Comparison of ENCODE assay signal across 7 mouse cellular contexts in the genomic region with DNA sequence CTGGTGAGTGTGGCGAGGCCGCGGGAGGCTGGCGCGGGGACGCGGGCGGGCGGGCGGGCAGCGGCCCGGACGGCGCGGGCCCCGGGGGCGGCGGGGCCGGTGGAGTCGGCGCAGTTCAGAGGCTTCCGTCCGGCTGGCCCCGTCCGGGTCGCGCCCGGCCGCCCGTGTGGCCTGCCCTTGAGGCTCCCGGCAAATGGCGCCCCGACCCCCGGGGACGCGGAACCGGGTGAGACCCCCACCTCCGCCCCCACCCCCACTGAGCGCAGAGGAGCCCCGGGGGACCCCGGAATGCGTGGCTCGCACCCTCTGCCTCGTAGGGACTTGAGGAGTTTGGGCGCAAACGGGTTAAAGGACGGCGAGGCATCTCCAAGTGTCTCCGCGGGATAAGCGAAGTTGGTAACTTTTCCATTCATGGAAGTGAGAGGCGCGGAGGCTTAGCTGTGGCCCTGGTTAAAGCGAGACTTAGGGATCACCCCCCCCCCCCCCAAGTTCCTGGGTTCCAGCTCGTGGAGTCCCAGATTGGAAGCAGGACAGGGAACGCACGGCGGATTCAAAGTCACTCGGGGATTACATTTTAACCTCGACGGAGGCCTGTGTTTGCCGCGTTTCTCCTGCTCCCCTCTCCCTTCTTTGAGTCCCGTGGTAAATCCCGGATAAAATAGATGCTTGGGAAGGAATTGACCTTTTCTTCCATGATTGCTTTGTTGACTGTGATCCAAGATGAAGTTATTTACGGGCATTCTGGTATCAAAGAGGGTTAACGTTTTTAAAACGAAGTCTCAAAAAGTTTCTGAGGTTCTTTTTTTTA. TPM values are rescaled to one million over a fixed set of nuclear protein-coding genes. Genes with fewer than 3 reads are reported as not detected.
DNase-seq lines count a peak whose midpoint lies in the region; ATAC-seq and TF ChIP-seq lines count a peak whose summit lies in the region.

No protein-coding gene starts in this region.

- intact Hi-C loops in heart, postnatal 36 days (cut with DNase I), result loop anchor here (2.0 to 5.0 kb wide), 4 partner anchors 61 to 133 kb away; partner anchors contain the start of genes Epm2a and Shprh
- intact Hi-C loops in left cerebral cortex, postnatal 25 days (cut with DNase I), result loop anchor here (2.0 to 5.0 kb wide), 2 partner anchors 69 to 133 kb away; partner anchors contain the start of gene Shprh

- H3K4me3 ChIP-seq in ES-E14 (ENCODE audit: insufficient read depth in 1 of 2, low read depth in 1 of 2, low read length in 2 of 2, poor library complexity in 1 of 2, severe bottlenecking in 1 of 2), result peak overlapping the region; percentile 78 to 90
- H3K4me3 ChIP-seq in embryonic facial prominence, embryonic 14.5 days (ENCODE audit: low read depth, low read length), result peak overlapping the region; percentile 77
- H3K4me3 ChIP-seq in midbrain, embryonic 10.5 days, result peak overlapping the region; percentile 94

- peak overlapping the region; percentile 90 for H3K4me2 ChIP-seq in embryonic facial prominence, embryonic 14.5 days (ENCODE audit: low read depth, low read length)

- DNase-seq in ES-E14 (ENCODE audit: low read depth, low spot score), result no peak
- DNase-seq in adrenal gland, postnatal 14 days, result peak; percentile 54
- DNase-seq in embryonic facial prominence, embryonic 14.5 days (ENCODE audit: low spot score), result peak; percentile 76
- peak; percentile 48 to 62 for DNase-seq in heart, postnatal 36 days
- peak; percentile 18 to 26 for DNase-seq in left cerebral cortex, postnatal 25 days (ENCODE audit: low spot score in 2 of 2)
- DNase-seq in midbrain, embryonic 10.5 days (ENCODE audit: low spot score), result peak; percentile 76
- DNase-seq in spleen, postnatal 4 days (ENCODE audit: low spot score in 2 of 2), result peak; percentile 39 to 77

- H3K27me3 ChIP-seq in embryonic facial prominence, embryonic 14.5 days (replicated peaks; ENCODE audit: control insufficient read depth, insufficient read depth, low read length), result no peaks in the 10 kb centered on the region
- no peaks in the 10 kb centered on the region for H3K27me3 ChIP-seq in midbrain, embryonic 10.5 days (ENCODE audit: low read depth, poor library complexity, severe bottlenecking)

- H3K4me1 ChIP-seq in ES-E14 (ENCODE audit: control insufficient read depth in 2 of 2, insufficient read depth in 2 of 2, low read length in 2 of 2, poor library complexity in 1 of 2), result peaks cover 0 to 3% of the 10 kb centered on the region in 2 experiments; a peak in 2 of 4 replicates
- H3K4me1 ChIP-seq in embryonic facial prominence, embryonic 14.5 days (ENCODE audit: control insufficient read depth, insufficient read depth, low read length), result 0 out of 2 replicates have a peak, but pooled peaks cover 3% of the 10 kb centered on the region
- H3K4me1 ChIP-seq in midbrain, embryonic 10.5 days, result peaks cover 15% of the 10 kb centered on the region

- H3K36me3 ChIP-seq in ES-E14 (ENCODE audit: control insufficient read depth, insufficient read depth, low read length, poor library complexity, severe bottlenecking), result no peaks in the 10 kb centered on the region
- H3K36me3 ChIP-seq in embryonic facial prominence, embryonic 14.5 days (ENCODE audit: control insufficient read depth, insufficient read depth, low read length), result no peaks in the 10 kb centered on the region
- peaks cover 12% of the 10 kb centered on the region for H3K36me3 ChIP-seq in midbrain, embryonic 10.5 days

- peak overlapping the region; percentile 85 for H3K27ac ChIP-seq in ES-E14 (ENCODE audit: insufficient read depth, low read depth, low read length, poor library complexity, severe bottlenecking)
- H3K27ac ChIP-seq in embryonic facial prominence, embryonic 14.5 days (replicated peaks; ENCODE audit: low read depth, low read length), result peak overlapping the region; percentile 95
- H3K27ac ChIP-seq in midbrain, embryonic 10.5 days (replicated peaks), result peak overlapping the region; percentile 99

- WGBS in embryonic facial prominence, embryonic 14.5 days, result 0% methylated on average over 29 of the region's 68 CpGs
- WGBS in midbrain, embryonic 10.5 days, result under 1% methylated on average over 60 of the region's 68 CpGs

- in situ Hi-C loops in ES-E14 (cut with MboI; ENCODE audit: low sequenced_read_pairs in 2 of 2, unreplicated experiment in 2 of 2), result no loop called here

- peak overlapping the region; percentile 89 for H3K9ac ChIP-seq in ES-E14 (ENCODE audit: insufficient read depth, low read depth, low read length, poor library complexity, severe bottlenecking)
- peak overlapping the region; percentile 96 for H3K9ac ChIP-seq in embryonic facial prominence, embryonic 14.5 days (ENCODE audit: low read depth, low read length)

- no peaks in the 10 kb centered on the region for H3K9me3 ChIP-seq in ES-E14 (ENCODE audit: control insufficient read depth, insufficient read depth, low read depth, low read length)
- no peaks in the 10 kb centered on the region for H3K9me3 ChIP-seq in embryonic facial prominence, embryonic 14.5 days (ENCODE audit: control insufficient read depth, low read length)
- H3K9me3 ChIP-seq in midbrain, embryonic 10.5 days (replicated peaks), result no peaks in the 10 kb centered on the region; the same call in 1 of the 2 replicates

- ATAC-seq in embryonic facial prominence, embryonic 14.5 days (ENCODE audit: low read depth), result peak; percentile 60

TF ChIP-seq in ES-E14, 5 proteins besides CTCF, POLR2A, EP300 and RAD21:
- TF ChIP-seq ZNF384 (IDR thresholded peaks at IDR 0.05; ENCODE audit: low read depth, low read length) (no peak), CHD2 (IDR thresholded peaks at IDR 0.05; ENCODE audit: low read depth, low read length) (no peak), MAFK (IDR thresholded peaks at IDR 0.05; ENCODE audit: insufficient read depth, low read depth, low read length) (no peak), HCFC1 (IDR thresholded peaks at IDR 0.05; ENCODE audit: borderline replicate concordance, insufficient read depth, low read length) (no peak), ZC3H11A (IDR thresholded peaks at IDR 0.05; ENCODE audit: borderline replicate concordance, low read depth, low read length) (no peak)

RNA-seq across cellular contexts. Expression of gene Fbxo30, which starts 0.6 kb away (rescaled TPM):
- 20.7 and 26.9 TPM in 2 replicates for total RNA-seq in ES-E14 (2012; rRNA removed)
- total RNA-seq in adrenal gland, postnatal 14 days (2021), result 22.3 TPM in 2 replicates
- polyA plus RNA-seq in embryonic facial prominence, embryonic 14.5 days (2014; fragmentation: Nextera tagmentation; extraction: Ambion mirVana), result 21.4 and 24.2 TPM in 2 replicates
- 10 to 100 TPM; 26.1 to 33.5 TPM for total RNA-seq in heart, postnatal 36 days (2021)
- 1 to 10 TPM; 8.6 to 9.9 TPM for total RNA-seq in left cerebral cortex, postnatal 25 days (2021)
- 49.9 and 51.9 TPM in 2 replicates for polyA plus RNA-seq in midbrain, embryonic 10.5 days (2016; fragmentation: Nextera tagmentation; extraction: Ambion mirVana)
